Mouse (Mus musculus) hindbrain, postnatal 0 days (tissue): ENCODE measurements around the gene Vmn1r237. TPM values are rescaled to one million over a fixed set of nuclear protein-coding genes. Genes with fewer than 3 reads are reported as not detected.

Source experiments
- ATAC-seq: fragments of 200-750 bp; cut with Nextera tagmentation; 2 replicates; pipeline ENCODE4 v1.8.0; 2017; ENCODE audit warnings: mild to moderate bottlenecking, moderate TSS enrichment, moderate library complexity
- DNase-seq: peaks from one replicate; pipeline ENCODE4 v3.0.0-alpha.2; 2015; ENCODE audit warnings: low spot score
- H3K27ac ChIP-seq: fragments of 300-500 bp; sonication (generic); 2 replicates; pipeline ENCODE4 v1.5.1; 2014; ENCODE audit warnings: mild to moderate bottlenecking
- H3K27me3 ChIP-seq: fragments of 300-500 bp; sonication (generic); 2 replicates; pipeline ENCODE4 v1.6.1; 2014; ENCODE audit warnings: low read length, mixed read lengths; ENCODE audit not compliant: insufficient read depth
- H3K36me3 ChIP-seq: fragments of 300-500 bp; sonication (generic); 2 replicates; pipeline ENCODE4 v1.6.1; 2014; ENCODE audit warnings: low read length, mixed read lengths; ENCODE audit not compliant: insufficient read depth
- H3K4me1 ChIP-seq: fragments of 300-500 bp; sonication (generic); 2 replicates; pipeline ENCODE4 v1.6.1; 2014; ENCODE audit warnings: antibody characterized with exemption, low read length, mixed read lengths; ENCODE audit not compliant: insufficient read depth
- H3K4me2 ChIP-seq: fragments of 300-500 bp; sonication (generic); 2 replicates; pipeline ENCODE4 v1.6.1; 2014; ENCODE audit warnings: low read depth, mild to moderate bottlenecking, low read length, moderate library complexity, mixed read lengths
- H3K4me3 ChIP-seq: fragments of 300-500 bp; sonication (generic); 2 replicates; pipeline ENCODE4 v1.5.1; 2014; ENCODE audit warnings: low read length
- H3K9ac ChIP-seq: fragments of 300-500 bp; sonication (generic); replicated peaks from 2 replicates; pipeline ENCODE4 v1.6.1; 2014; ENCODE audit warnings: mild to moderate bottlenecking, low read length, moderate library complexity, mixed read lengths
- H3K9me3 ChIP-seq: fragments of 300-500 bp; sonication (generic); 2 replicates; pipeline ENCODE4 v1.6.1; 2016; ENCODE audit warnings: low read length, mixed read lengths
- CTCF ChIP-seq: IDR thresholded peaks from 2 replicates; pipeline ENCODE4 v1.5.1; 2016; ENCODE audit warnings: antibody characterized with exemption, control low read depth, low read depth
- WGBS: fragments of 180-500 bp; shearing (Covaris S2); extraction: QIAGEN DNeasy Blood & Tissue Kit; methylation state at CpG from one replicate; pipeline ENCODE4 v1.1.7; 2014; 5-methylcytosine and 5-hydroxymethylcytosine counted together
- microRNA-seq, 2 experiments: library from miRNA; unstranded; fragments of <30 nt; microRNA quantifications; one replicate each; pipeline ENCODE4; 2016
- polyA plus RNA-seq: library from polyadenylated mRNA; unstranded; fragments of >200 nt; fragmentation: Nextera tagmentation; extraction: Ambion mirVana; gene quantifications from 2 replicates; pipeline ENCODE4 v1.2.1, GENCODE M21; 2015
- total RNA-seq: library from RNA; depleted of rRNA; stranded (reverse); fragments of >200 nt; gene quantifications from 2 replicates; pipeline ENCODE4 v1.2.3, GENCODE M21; 2014; rRNA removed

Gene Vmn1r237
- total RNA-seq: not detected in 2 replicates
- not detected in 2 replicates for polyA plus RNA-seq

- Histone ChIP-seq H3K9ac (no peak within 1 kb of the TSS), H3K4me2 (no peak within 1 kb of the TSS), H3K4me1 (no peaks in the 10 kb centered on the region), H3K27me3 (no peaks in the 10 kb centered on the region), H3K4me3 (no peak within 1 kb of the TSS), H3K36me3 (no peaks in the 10 kb centered on the region), H3K9me3 (no peaks in the 10 kb centered on the region), H3K27ac (no peak within 1 kb of the TSS)
- no peak for DNase-seq
- ATAC-seq: no peak
- no peak for TF ChIP-seq CTCF
Measured at GRCm38 (mm10) chr17:21311565-21311964, at the start of gene Vmn1r237. Vmn1r237 (plus strand) TSS chr17:21311865.

GRCm38 (mm10) chr17:21272103-21272502 is 39.6 kb upstream of the Vmn1r237 start:
- H3K9me3 ChIP-seq: no peaks in the 10 kb centered on the region
- 12% methylated on average over 4 of the region's 4 CpGs for WGBS
- DNase-seq: peak; percentile 74
- no peaks in the 10 kb centered on the region for H3K36me3 ChIP-seq
- H3K27me3 ChIP-seq: no peaks in the 10 kb centered on the region
- H3K4me1 ChIP-seq: no peaks in the 10 kb centered on the region
- ATAC-seq: peak; percentile 59; the same call in 1 of the 2 replicates
- TF ChIP-seq CTCF: peak; percentile 71
- no peak overlapping the region for H3K4me3 ChIP-seq
- H3K9ac ChIP-seq: no peak overlapping the region
- H3K4me2 ChIP-seq: no peak overlapping the region
- no peak overlapping the region for H3K27ac ChIP-seq

GRCm38 (mm10) chr17:21282642-21283041 is 29.0 kb upstream of the Vmn1r237 start, which contains the start of gene Vmn1r236:
Vmn1r236 (plus strand) TSS chr17:21282942.
- no peak within 1 kb of the TSS for H3K9ac ChIP-seq
- ATAC-seq: no peak
- 78% methylated on average over 3 of the region's 3 CpGs for WGBS
- H3K9me3 ChIP-seq: no peaks in the 10 kb centered on the region
- DNase-seq: no peak
- H3K27ac ChIP-seq: no peak within 1 kb of the TSS
- no peak for TF ChIP-seq CTCF
- H3K4me1 ChIP-seq: no peaks in the 10 kb centered on the region
- no peak within 1 kb of the TSS for H3K4me3 ChIP-seq
- no peaks in the 10 kb centered on the region for H3K36me3 ChIP-seq
- H3K4me2 ChIP-seq: no peak within 1 kb of the TSS
- H3K27me3 ChIP-seq: no peaks in the 10 kb centered on the region

GRCm38 (mm10) chr17:21284395-21284794 is 27.3 kb upstream of the Vmn1r237 start:
- Histone ChIP-seq H3K36me3 (no peaks in the 10 kb centered on the region), H3K4me2 (no peak overlapping the region), H3K9ac (no peak overlapping the region), H3K4me1 (no peaks in the 10 kb centered on the region), H3K4me3 (no peak overlapping the region), H3K27me3 (no peaks in the 10 kb centered on the region), H3K9me3 (no peaks in the 10 kb centered on the region), H3K27ac (no peak overlapping the region)
- TF ChIP-seq CTCF: no peak
- DNase-seq: no peak
- ATAC-seq: no peak

- TF ChIP-seq CTCF: no peak
- no peak overlapping the region for H3K4me2 ChIP-seq
- H3K4me1 ChIP-seq: no peaks in the 10 kb centered on the region
- no peaks in the 10 kb centered on the region for H3K36me3 ChIP-seq
- H3K27ac ChIP-seq: no peak overlapping the region
- no peaks in the 10 kb centered on the region for H3K27me3 ChIP-seq
- H3K9ac ChIP-seq: no peak overlapping the region
- DNase-seq: no peak
- no peak overlapping the region for H3K4me3 ChIP-seq
- H3K9me3 ChIP-seq: no peaks in the 10 kb centered on the region
- no peak for ATAC-seq
Measured at GRCm38 (mm10) chr17:21289695-21290094, 22.0 kb upstream of the Vmn1r237 start.

Small RNA genes within 50 kb of the gene (microRNA-seq; reads per million reads assigned to microRNA genes)
- gene Gm26384: 0 reads per million in 2 experiments

Other genes with a start within 250 kb of the Vmn1r237 start
- not detected in 2 replicates for gene Vmn1r234, start 85.8 kb upstream of the Vmn1r237 start, total RNA-seq
- not detected in 2 replicates for gene Vmn1r234, start 85.8 kb upstream of the Vmn1r237 start, polyA plus RNA-seq
- gene Vmn1r235, start 55.5 kb upstream of the Vmn1r237 start, total RNA-seq: not detected in 2 replicates
- not detected in 2 replicates for gene Vmn1r235, start 55.5 kb upstream of the Vmn1r237 start, polyA plus RNA-seq
- gene Vmn1r236, start 28.9 kb upstream of the Vmn1r237 start, total RNA-seq: not detected in 2 replicates
- not detected in 2 replicates for gene Vmn1r236, start 28.9 kb upstream of the Vmn1r237 start, polyA plus RNA-seq
- gene Zfp677, start 71.9 kb downstream of the Vmn1r237 start, total RNA-seq: 0.73 and 1.7 TPM in 2 replicates
- gene Zfp677, start 71.9 kb downstream of the Vmn1r237 start, polyA plus RNA-seq: 1.8 and 2.7 TPM in 2 replicates
- gene Zfp54, start 111.4 kb downstream of the Vmn1r237 start, total RNA-seq: 2.1 and 2.2 TPM in 2 replicates
- gene Zfp54, start 111.4 kb downstream of the Vmn1r237 start, polyA plus RNA-seq: 1.8 and 2.4 TPM in 2 replicates
- 2.9 and 3.2 TPM in 2 replicates for gene Zfp51, start 138.5 kb downstream of the Vmn1r237 start, total RNA-seq
- 5.6 TPM in 2 replicates for gene Zfp51, start 138.5 kb downstream of the Vmn1r237 start, polyA plus RNA-seq
- 3.1 and 3.4 TPM in 2 replicates for gene Zfp53, start 177.1 kb downstream of the Vmn1r237 start, total RNA-seq
- gene Zfp53, start 177.1 kb downstream of the Vmn1r237 start, polyA plus RNA-seq: 7.8 and 7.9 TPM in 2 replicates
- gene Zfp52, start 223.7 kb downstream of the Vmn1r237 start, total RNA-seq: 2.0 and 2.1 TPM in 2 replicates
- gene Zfp52, start 223.7 kb downstream of the Vmn1r237 start, polyA plus RNA-seq: 2.1 and 2.3 TPM in 2 replicates